In genomic region chr2:76030080-76030479, GRCm38 (mm10) we compare ENCODE assay signal across 9 mouse cellular contexts. TPM values are rescaled to one million over a fixed set of nuclear protein-coding genes. Genes with fewer than 3 reads are reported as not detected.
DNase-seq lines count a peak whose midpoint lies in the region; ATAC-seq and TF ChIP-seq lines count a peak whose summit lies in the region.
"Had no signal": no experiment of that assay in that cellular context is flagged by ENCODE, and none has a peak within 500 bp of the region (broad histone marks: within the 10 kb centered on the region; RNA-seq: fewer than 3 reads in every experiment).

No protein-coding gene starts in this region.

- H3K27ac ChIP-seq in olfactory bulb, adult 2 months (ENCODE audit: insufficient read depth, low read depth, low read length): peak overlapping the region; percentile 12; the same call in 1 of the 2 replicates
- no peak overlapping the region for H3K27ac ChIP-seq in liver, postnatal 0 days (ENCODE audit: low read depth)
- H3K27ac ChIP-seq: liver, embryonic 15.5 days had no signal

- 19% methylated on average over 8 of the region's 8 CpGs for WGBS in olfactory bulb, adult 2 months
- 65% methylated on average over 8 of the region's 8 CpGs for WGBS in liver, postnatal 0 days (ENCODE audit: insufficient replicate concordance)

- peak; percentile 12 for DNase-seq in adrenal gland, adult 8-10 months
- peak; percentile 88 to 90 for DNase-seq in cerebellum, postnatal 10 days
- DNase-seq in frontal cortex, adult 2 months (ENCODE audit: extremely low spot score in 1 of 2, low spot score in 1 of 2): peak; percentile 72 to 86
- DNase-seq in left cerebral cortex, adult 8-10 months (ENCODE audit: low spot score in 2 of 2): peak; percentile 52 to 82
- no peak for DNase-seq in liver, postnatal 0 days
- DNase-seq in kidney, postnatal 10 days: no peak

- H3K27me3 ChIP-seq in liver, postnatal 0 days (ENCODE audit: insufficient read depth, low read length): no peaks in the 10 kb centered on the region

- no peaks in the 10 kb centered on the region for H3K9me3 ChIP-seq in liver, postnatal 0 days (ENCODE audit: low read length)
- H3K9me3 ChIP-seq: liver, embryonic 15.5 days had no signal

- no peak for TF ChIP-seq POLR2A in olfactory bulb, adult 2 months (IDR thresholded peaks at IDR 0.05; ENCODE audit: insufficient read depth, low read depth, low read length)

- peak overlapping the region; percentile 11; the same call in 1 of the 2 replicates for H3K4me3 ChIP-seq in olfactory bulb, adult 2 months (ENCODE audit: insufficient read depth, low read depth, low read length)
- H3K4me3 ChIP-seq in liver, postnatal 0 days (ENCODE audit: low read depth, low read length): no peak overlapping the region
- H3K4me3 ChIP-seq: liver, embryonic 15.5 days had no signal

- no peak overlapping the region for H3K9ac ChIP-seq in liver, postnatal 0 days (replicated peaks)
- H3K9ac ChIP-seq: liver, embryonic 15.5 days had no signal

- H3K4me2 ChIP-seq in liver, postnatal 0 days (ENCODE audit: low read depth, low read length): no peak overlapping the region
- H3K4me2 ChIP-seq: liver, embryonic 15.5 days had no signal

- H3K4me1 ChIP-seq in olfactory bulb, adult 2 months (ENCODE audit: control insufficient read depth, insufficient read depth, low read length): peaks cover 11% of the 10 kb centered on the region
- peaks cover 3% of the 10 kb centered on the region; the same call in 1 of the 2 replicates for H3K4me1 ChIP-seq in liver, postnatal 0 days (ENCODE audit: insufficient read depth)
- H3K4me1 ChIP-seq: liver, embryonic 15.5 days had no signal

- TF ChIP-seq CTCF in olfactory bulb, adult 2 months (IDR thresholded peaks at IDR 0.05; ENCODE audit: insufficient read depth, low read depth, low read length): no peak
- no peak for TF ChIP-seq CTCF in liver, postnatal 0 days (IDR thresholded peaks at IDR 0.05; ENCODE audit: low read depth)

- TF ChIP-seq EP300 in liver, postnatal 0 days (IDR thresholded peaks at IDR 0.05; ENCODE audit: low read depth): no peak

- ATAC-seq in erythroblast, adult 5-6 weeks (replicated peaks; ENCODE audit: low FRiP score, poor library complexity, severe bottlenecking): no peak
- ATAC-seq in liver, postnatal 0 days: no peak

- H3K36me3 ChIP-seq in liver, postnatal 0 days (replicated peaks; ENCODE audit: insufficient read depth, low read length): no peaks in the 10 kb centered on the region
- H3K36me3 ChIP-seq: liver, embryonic 15.5 days had no signal

RNA-seq across cellular contexts. Expression of gene Ttc30a1, which starts 48.3 kb away (rescaled TPM):
- total RNA-seq in adrenal gland, adult 8-10 months (2022): 1 to 10 TPM; 2.9 to 4.2 (median 4.2) TPM
- polyA plus RNA-seq in frontal cortex, adult 2 months (2012; rRNA removed): 3.2 and 3.6 TPM in 2 replicates
- total RNA-seq in left cerebral cortex, adult 8-10 months (2022): 1 to 10 TPM; 3.0 to 3.7 (median 3.2) TPM
- not detected in 2 replicates for polyA plus RNA-seq in olfactory bulb, adult 2 months (2012; ENCODE audit: insufficient read depth, insufficient read length, low replicate concordance, missing spikeins)
- 0.42 TPM in 1 of 2 replicates, not detected in the other for total RNA-seq in erythroblast, adult 5-6 weeks (2015; ENCODE audit: low replicate concordance)
- total RNA-seq in erythroblast, adult 5-6 weeks (2017; ENCODE audit: low replicate concordance): 0.17 and 1.7 TPM in 2 replicates
- 1.0 and 1.1 TPM in 2 replicates for polyA plus RNA-seq in liver, postnatal 0 days (2015; fragmentation: Nextera tagmentation; extraction: Ambion mirVana)

RNA-seq across cellular contexts. Expression of gene Ttc30a2, which starts 52.1 kb away (rescaled TPM):
- total RNA-seq in adrenal gland, adult 8-10 months (2022): under 1 TPM; 0.20 to 0.59 (median 0.28) TPM
- 0.21 and 0.36 TPM in 2 replicates for polyA plus RNA-seq in frontal cortex, adult 2 months (2012; rRNA removed)
- under 1 TPM in 2 of 4 experiments, not detected in 2; 0.41 to 0.84 TPM for total RNA-seq in left cerebral cortex, adult 8-10 months (2022)
- not detected in 2 replicates for polyA plus RNA-seq in olfactory bulb, adult 2 months (2012; ENCODE audit: insufficient read depth, insufficient read length, low replicate concordance, missing spikeins)
- not detected in 2 replicates for total RNA-seq in erythroblast, adult 5-6 weeks (2015; ENCODE audit: low replicate concordance)
- 0.43 TPM in 1 of 2 replicates, not detected in the other for total RNA-seq in erythroblast, adult 5-6 weeks (2017; ENCODE audit: low replicate concordance)
- 0.22 and 0.26 TPM in 2 replicates for polyA plus RNA-seq in liver, postnatal 0 days (2015; fragmentation: Nextera tagmentation; extraction: Ambion mirVana)

Comparison
In these comparisons a context has a peak if more than half of its experiments do, and no peak if none do; other contexts are left out.
1. DNase-seq: peak in adrenal gland, adult 8-10 months (single experiment), cerebellum, postnatal 10 days (2 of 2), frontal cortex, adult 2 months (2 of 2) and left cerebral cortex, adult 8-10 months (2 of 2); none in liver, postnatal 0 days (single experiment) and kidney, postnatal 10 days (single experiment).